Mouse (Mus musculus): ENCODE measurements at regions not wholly inside any gene's neighbourhood (a gene's known extent, or its start where the extent isn't known, plus 50 kb on each side); places are given as distances from the start of the nearest gene placed in this dataset.

GRCm38 (mm10) chr3:9200156-9200555, 409.7 kb downstream of the Zfp704 start:
- no peak for DNase-seq

GRCm38 (mm10) chr3:9198652-9199332, 411.1 kb downstream of the Zfp704 start:
- DNase-seq, result no peak

GRCm38 (mm10) chr3:9195781-9196180, 414.1 kb downstream of the Zfp704 start:
- DNase-seq, result no peak

GRCm38 (mm10) chr3:9189366-9190287, 420.3 kb downstream of the Zfp704 start:
- peak; percentile 19 for DNase-seq

- DNase-seq, result no peak
Observed at GRCm38 (mm10) chr3:9186364-9187120, 423.3 kb downstream of the Zfp704 start.

GRCm38 (mm10) chr3:9181576-9181975, 428.3 kb downstream of the Zfp704 start:
- no peak for DNase-seq

GRCm38 (mm10) chr3:9179641-9180040, 430.2 kb downstream of the Zfp704 start:
- no peak for DNase-seq

GRCm38 (mm10) chr3:9174517-9174832, 435.4 kb downstream of the Zfp704 start:
- no peak for DNase-seq

- peak; percentile 17 for DNase-seq
Observed at GRCm38 (mm10) chr3:9173643-9174516, 436.0 kb downstream of the Zfp704 start.

GRCm38 (mm10) chr3:9171970-9172369, 437.9 kb downstream of the Zfp704 start:
- DNase-seq, result no peak

GRCm38 (mm10) chr3:9168955-9169354, 440.9 kb downstream of the Zfp704 start:
- DNase-seq, result no peak

GRCm38 (mm10) chr3:9159073-9159472, 450.8 kb downstream of the Zfp704 start:
- no peak for DNase-seq

- DNase-seq, result no peak
Observed at GRCm38 (mm10) chr3:9154172-9154571, 455.7 kb downstream of the Zfp704 start.

GRCm38 (mm10) chr3:9153690-9154089, 456.2 kb downstream of the Zfp704 start:
- DNase-seq, result no peak

GRCm38 (mm10) chr3:9152256-9152655, 457.6 kb downstream of the Zfp704 start:
- no peak for DNase-seq

- DNase-seq, result no peak
Observed at GRCm38 (mm10) chr3:9151590-9151989, 458.3 kb downstream of the Zfp704 start.

- DNase-seq, result no peak
Observed at GRCm38 (mm10) chr3:9148605-9149004, 461.3 kb downstream of the Zfp704 start.

GRCm38 (mm10) chr3:9146481-9146880, 463.4 kb downstream of the Zfp704 start:
- DNase-seq, result no peak

GRCm38 (mm10) chr3:9145612-9146011, 464.3 kb downstream of the Zfp704 start:
- no peak for DNase-seq

- DNase-seq, result no peak
Observed at GRCm38 (mm10) chr3:9141836-9142235, 468.0 kb downstream of the Zfp704 start.

- DNase-seq, result no peak
Observed at GRCm38 (mm10) chr3:9137131-9137874, 472.6 kb downstream of the Zfp704 start.

Data from gastrocnemius, postnatal 25 days (tissue).